ENCODE assay signal across 8 mouse cellular contexts in the genomic region with DNA sequence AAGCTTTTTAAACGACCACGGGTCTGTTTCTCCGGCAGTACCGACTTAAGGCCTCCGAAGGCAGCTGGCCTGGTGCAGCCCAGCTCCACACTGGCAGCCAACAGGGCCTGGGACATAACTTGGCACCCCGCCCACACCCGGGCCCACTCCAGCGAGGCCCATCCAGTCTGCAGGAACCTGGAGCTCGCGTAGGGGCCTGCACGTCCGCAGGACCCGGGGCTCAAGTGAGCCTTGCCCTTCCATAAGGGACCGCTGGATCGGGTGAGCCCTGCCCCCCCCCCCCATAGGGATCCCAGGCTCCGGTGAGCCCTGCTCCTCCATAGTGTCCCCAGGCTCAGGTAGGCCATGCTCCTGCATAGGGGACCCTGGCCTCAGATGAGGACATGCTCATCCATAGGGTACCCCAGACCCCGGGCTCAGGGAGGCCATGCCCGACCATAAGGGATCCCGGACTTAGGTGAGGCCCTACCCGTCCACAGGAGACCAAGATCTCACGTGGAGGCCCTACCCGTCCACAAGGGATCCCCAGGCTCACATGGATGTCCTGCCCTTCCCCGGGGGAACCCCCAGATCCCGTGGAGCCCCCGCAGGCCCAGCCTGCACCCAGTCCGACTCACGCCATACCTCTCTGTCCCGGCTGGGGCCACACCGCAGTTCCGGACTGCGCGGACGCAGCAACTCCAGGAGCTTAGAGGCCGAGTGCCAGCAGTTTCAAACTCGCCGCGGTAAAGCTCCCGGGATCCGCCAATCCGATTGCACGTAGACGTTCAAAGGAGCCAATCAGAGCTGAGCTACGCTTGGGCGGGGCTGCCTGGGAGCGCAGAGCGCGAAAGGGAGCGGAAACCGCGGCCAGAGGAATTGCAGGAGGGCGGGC. TPM values are rescaled to one million over a fixed set of nuclear protein-coding genes. Genes with fewer than 3 reads are reported as not detected.
DNase-seq lines count a peak whose midpoint lies in the region; ATAC-seq lines count a peak whose summit lies in the region.

Gene Cdk1 (minus strand): TSS at position 727 of the 874 bp plus-strand sequence.

- H3K9ac ChIP-seq in hindbrain, embryonic 16.5 days (ENCODE audit: low read depth, low read length), result peak within 1 kb of the TSS; percentile 71

- no peaks in the 10 kb centered on the region for H3K27me3 ChIP-seq in hindbrain, embryonic 16.5 days (replicated peaks; ENCODE audit: control insufficient read depth, insufficient read depth, low read length)

- H3K4me2 ChIP-seq in hindbrain, embryonic 16.5 days (ENCODE audit: low read length), result peak within 1 kb of the TSS; percentile 99

- H3K4me3 ChIP-seq in hindbrain, embryonic 16.5 days (ENCODE audit: low read length), result peak within 1 kb of the TSS; percentile 67
- H3K4me3 ChIP-seq in macrophage (ENCODE audit: inconsistent target), result peak within 1 kb of the TSS; percentile 81

- H3K4me1 ChIP-seq in hindbrain, embryonic 16.5 days (ENCODE audit: control insufficient read depth, insufficient read depth, low read depth, low read length), result peaks cover 10% of the 10 kb centered on the region

- peak; percentile 97 for ATAC-seq in hindbrain, embryonic 16.5 days

- H3K9me3 ChIP-seq in hindbrain, embryonic 16.5 days (ENCODE audit: control insufficient read depth, low read length), result no peaks in the 10 kb centered on the region

- DNase-seq in T-cell, adult 2 months (ENCODE audit: low spot score), result peak; percentile 85
- peak; percentile 94 to 95 for DNase-seq in cerebellum, postnatal 36 days
- peak; percentile 97 for DNase-seq in gastrocnemius, adult 18-20 months (ENCODE audit: low spot score)
- peak; percentile 91 to 92 for DNase-seq in left cerebral cortex, adult 18-20 months (ENCODE audit: low spot score in 2 of 2)
- DNase-seq in right cerebral cortex, adult 18-20 months, result peak; percentile 93
- peak; percentile 86 for DNase-seq in urinary bladder, postnatal 10 days (ENCODE audit: low spot score)

- H3K36me3 ChIP-seq in hindbrain, embryonic 16.5 days (ENCODE audit: control insufficient read depth, insufficient read depth, low read length), result no peaks in the 10 kb centered on the region
- H3K36me3 ChIP-seq in macrophage (ENCODE audit: inconsistent target), result no peaks in the 10 kb centered on the region

- H3K27ac ChIP-seq in hindbrain, embryonic 16.5 days (ENCODE audit: low read depth, low read length), result peak within 1 kb of the TSS; percentile 41
- H3K27ac ChIP-seq in macrophage, result peak within 1 kb of the TSS; percentile 73

- WGBS in hindbrain, embryonic 16.5 days, result under 1% methylated on average over 50 of the region's 51 CpGs
- WGBS in macrophage (ENCODE audit: missing documents), result under 1% methylated on average over 50 of the region's 51 CpGs

- peaks cover 53% of the 10 kb centered on the region for H3K79me2 ChIP-seq in macrophage (ENCODE audit: inconsistent target)

RNA-seq across cellular contexts. Expression of gene Cdk1, which starts in this region (rescaled TPM):
- total RNA-seq in gastrocnemius, adult 18-20 months (2021), result not detected
- polyA plus RNA-seq in hindbrain, embryonic 16.5 days (2015; fragmentation: Nextera tagmentation; extraction: Ambion mirVana), result 82.9 and 89.3 TPM in 2 replicates
- not detected for total RNA-seq in left cerebral cortex, adult 18-20 months (2021)
- total RNA-seq in macrophage (2018; cell fraction: chromatin; rRNA removed), result 10 to 100 TPM in 2 of 26 experiments, 1 to 10 TPM in 24; 1.9 to 21.3 (median 5.5) TPM
- 10 to 100 TPM; 14.3 to 40.4 (median 20.4) TPM for total RNA-seq in macrophage (2018; cell fraction: cytosol; rRNA removed)
- 10 to 100 TPM in 3 of 26 experiments, 1 to 10 TPM in 23; 2.2 to 44.9 (median 6.0) TPM for total RNA-seq in macrophage (2018; cell fraction: nucleus; rRNA removed)
- 23.9 to 111 TPM (median 50.1 TPM) in 3 replicates for polyA plus RNA-seq in macrophage (2018)

Comparison
In these comparisons a context has a peak if more than half of its experiments do, and no peak if none do; other contexts are left out.
1. Peak in every context shown above with its lines: DNase-seq, ATAC-seq, H3K4me3 ChIP-seq and H3K27ac ChIP-seq.
2. Peak in DNase-seq in gastrocnemius, adult 18-20 months; RNA of the gene not detected or under 1 TPM.
3. Peak in DNase-seq in left cerebral cortex, adult 18-20 months; RNA of the gene not detected or under 1 TPM.